Mouse (Mus musculus): ENCODE measurements around the gene Rdh13. TPM values are rescaled to one million over a fixed set of nuclear protein-coding genes. Genes with fewer than 3 reads are reported as not detected.

Gene Rdh13
- polyA plus RNA-seq, 1 experiment = not detected

GRCm38 (mm10) chr7:4473940-4474339 lies 28.5 kb upstream of the Rdh13 start:
- WGBS = 18% methylated on average over 19 of the region's 19 CpGs
- TF ChIP-seq CTCF (IDR thresholded peaks at IDR 0.05; ENCODE audit: insufficient read depth, low read depth, low read length) (no peak), POLR2A (IDR thresholded peaks at IDR 0.05; ENCODE audit: insufficient read depth, low read depth, low read length) (no peak)
- Histone ChIP-seq H3K4me3 (ENCODE audit: insufficient read depth, low read depth, low read length) (no peak overlapping the region), H3K4me1 (ENCODE audit: control insufficient read depth, insufficient read depth, low read length) (peaks cover 26% of the 10 kb centered on the region), H3K27ac (ENCODE audit: insufficient read depth, low read depth, low read length) (no peak overlapping the region)

DNA sequence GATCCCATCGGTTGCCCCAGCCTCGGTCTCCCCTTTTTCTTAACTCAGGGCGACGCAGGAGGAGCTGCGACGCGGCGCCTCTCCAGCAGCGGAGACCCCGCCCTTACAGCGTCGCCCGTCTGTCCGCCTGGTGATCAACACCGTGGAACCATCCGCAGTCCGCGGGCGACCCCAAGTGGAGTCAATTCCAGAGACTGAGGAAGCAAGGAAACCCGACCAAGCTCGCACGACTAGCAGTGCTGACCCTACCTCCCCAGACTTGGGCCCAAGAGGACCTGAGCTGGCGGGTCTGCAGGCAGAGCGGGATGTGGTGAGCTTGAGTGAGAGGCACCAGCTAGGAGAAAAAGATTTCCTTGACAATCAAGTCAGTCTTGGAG lies 25.7 kb upstream of the Rdh13 start:
- peak overlapping the region; percentile 50 for H3K4me3 ChIP-seq (ENCODE audit: insufficient read depth, low read depth, low read length)
- H3K4me1 ChIP-seq (ENCODE audit: control insufficient read depth, insufficient read depth, low read length) = peaks cover 14% of the 10 kb centered on the region
- 5% methylated on average over 24 of the region's 24 CpGs for WGBS
- TF ChIP-seq CTCF (IDR thresholded peaks at IDR 0.05; ENCODE audit: insufficient read depth, low read depth, low read length) = peak; percentile 80
- TF ChIP-seq POLR2A (IDR thresholded peaks at IDR 0.05; ENCODE audit: insufficient read depth, low read depth, low read length) = no peak
- H3K27ac ChIP-seq (ENCODE audit: insufficient read depth, low read depth, low read length) = no peak overlapping the region

GRCm38 (mm10) chr7:4470275-4471178 lies 25.1 kb upstream of the Rdh13 start:
- TF ChIP-seq CTCF (IDR thresholded peaks at IDR 0.05; ENCODE audit: insufficient read depth, low read depth, low read length) (no peak), POLR2A (IDR thresholded peaks at IDR 0.05; ENCODE audit: insufficient read depth, low read depth, low read length) (0 out of 2 replicates have a peak, but pooled peaks have one; percentile 14)
- 3% methylated on average over 35 of the region's 35 CpGs for WGBS
- no peak overlapping the region for H3K27ac ChIP-seq (ENCODE audit: insufficient read depth, low read depth, low read length)
- peak overlapping the region; percentile 50 for H3K4me3 ChIP-seq (ENCODE audit: insufficient read depth, low read depth, low read length)
- peaks cover 14% of the 10 kb centered on the region for H3K4me1 ChIP-seq (ENCODE audit: control insufficient read depth, insufficient read depth, low read length)

DNA sequence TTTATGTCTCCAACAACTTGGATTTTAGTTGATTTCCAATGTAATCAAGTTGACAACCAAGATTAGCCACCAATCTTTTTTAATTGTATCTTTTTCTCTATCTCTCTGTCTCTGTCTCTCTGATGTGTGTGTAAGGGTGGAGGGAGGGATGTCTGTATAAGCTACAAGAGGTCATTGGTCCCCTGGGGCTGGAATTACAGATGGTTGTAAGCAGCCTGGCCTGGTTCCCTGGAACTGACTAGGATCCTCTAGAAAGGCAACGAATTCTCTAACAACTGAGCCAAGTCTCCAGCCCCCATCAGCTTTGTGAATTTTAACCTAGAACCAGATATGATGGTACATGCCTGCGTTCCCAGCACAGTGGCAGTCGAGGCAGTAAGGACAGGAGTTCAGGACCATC lies 22.4 kb upstream of the Rdh13 start:
- no peak for TF ChIP-seq CTCF (IDR thresholded peaks at IDR 0.05; ENCODE audit: insufficient read depth, low read depth, low read length)
- TF ChIP-seq POLR2A (IDR thresholded peaks at IDR 0.05; ENCODE audit: insufficient read depth, low read depth, low read length) = no peak
- WGBS = 69% methylated on average over 3 of the region's 3 CpGs
- H3K4me1 ChIP-seq (ENCODE audit: control insufficient read depth, insufficient read depth, low read length) = peaks cover 14% of the 10 kb centered on the region
- no peak overlapping the region for H3K4me3 ChIP-seq (ENCODE audit: insufficient read depth, low read depth, low read length)
- no peak overlapping the region for H3K27ac ChIP-seq (ENCODE audit: insufficient read depth, low read depth, low read length)

GRCm38 (mm10) chr7:4464194-4464824 lies 18.9 kb upstream of the Rdh13 start:
- 16% methylated on average over 12 of the region's 12 CpGs for WGBS
- H3K4me1 ChIP-seq (ENCODE audit: control insufficient read depth, insufficient read depth, low read length) = peaks cover 3% of the 10 kb centered on the region
- TF ChIP-seq POLR2A (IDR thresholded peaks at IDR 0.05; ENCODE audit: insufficient read depth, low read depth, low read length) = no peak
- TF ChIP-seq CTCF (IDR thresholded peaks at IDR 0.05; ENCODE audit: insufficient read depth, low read depth, low read length) = no peak
- no peak overlapping the region for H3K27ac ChIP-seq (ENCODE audit: insufficient read depth, low read depth, low read length)
- no peak overlapping the region for H3K4me3 ChIP-seq (ENCODE audit: insufficient read depth, low read depth, low read length)

DNA sequence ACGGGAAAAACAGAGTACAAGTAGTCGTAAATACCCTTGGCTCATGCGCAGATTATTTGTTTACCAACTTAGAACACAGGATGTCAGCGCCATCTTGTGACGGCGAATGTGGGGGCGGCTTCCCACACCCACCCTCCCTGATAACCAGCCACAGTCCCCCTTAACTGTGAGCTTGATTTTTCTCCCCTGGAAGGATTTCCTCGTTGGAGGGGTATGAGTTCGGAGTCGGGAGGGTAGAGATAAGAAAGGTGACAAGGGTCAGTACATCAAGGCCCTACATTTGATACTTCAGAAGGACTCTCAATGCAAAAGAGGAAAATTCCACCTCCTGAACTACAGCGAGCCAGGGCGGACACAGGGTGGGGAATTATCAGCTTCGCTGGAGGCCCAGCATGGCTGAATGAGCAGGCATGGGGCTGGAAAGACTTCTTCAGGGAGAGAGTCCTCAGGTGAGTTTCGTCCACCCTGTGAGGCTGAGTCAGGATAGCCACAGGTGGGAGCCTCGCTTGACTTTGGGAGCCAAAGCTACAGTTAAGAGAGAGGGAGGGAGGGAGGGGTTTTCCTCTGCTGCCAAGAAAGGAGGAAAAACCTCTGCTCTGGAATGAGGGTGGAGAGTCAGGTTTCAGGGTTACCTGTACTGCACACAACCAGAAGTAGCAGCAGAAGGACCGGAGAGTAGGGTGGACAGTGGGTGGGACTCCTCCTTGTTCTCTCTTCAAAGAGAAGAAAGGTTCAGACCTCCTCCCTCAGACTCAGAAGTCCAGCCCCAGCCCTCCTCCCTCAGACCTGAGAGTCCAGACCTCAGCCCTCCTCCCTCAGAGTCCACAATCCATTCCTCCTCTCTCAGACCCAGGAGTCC lies 15.4 kb upstream of the Rdh13 start, which contains the start of gene Eps8l1:
TSS of gene Eps8l1 (plus strand) at position 99 of the 859 bp plus-strand sequence.
- Histone ChIP-seq H3K4me1 (ENCODE audit: control insufficient read depth, insufficient read depth, low read length) (peaks cover 3% of the 10 kb centered on the region), H3K4me3 (ENCODE audit: insufficient read depth, low read depth, low read length) (peak within 1 kb of the TSS; percentile 41), H3K27ac (ENCODE audit: insufficient read depth, low read depth, low read length) (peak within 1 kb of the TSS; percentile 45; the same call in 1 of the 2 replicates)
- TF ChIP-seq CTCF (IDR thresholded peaks at IDR 0.05; ENCODE audit: insufficient read depth, low read depth, low read length) (no peak), POLR2A (IDR thresholded peaks at IDR 0.05; ENCODE audit: insufficient read depth, low read depth, low read length) (no peak)
- WGBS = 65% methylated on average over 14 of the region's 16 CpGs

GRCm38 (mm10) chr7:4452644-4453043 lies 7.2 kb upstream of the Rdh13 start:
- WGBS = 41% methylated on average over 4 of the region's 4 CpGs
- H3K4me1 ChIP-seq (ENCODE audit: control insufficient read depth, insufficient read depth, low read length) = no peaks in the 10 kb centered on the region
- TF ChIP-seq CTCF (IDR thresholded peaks at IDR 0.05; ENCODE audit: insufficient read depth, low read depth, low read length) (no peak), POLR2A (IDR thresholded peaks at IDR 0.05; ENCODE audit: insufficient read depth, low read depth, low read length) (no peak)
- H3K4me3 ChIP-seq (ENCODE audit: insufficient read depth, low read depth, low read length) = no peak overlapping the region
- H3K27ac ChIP-seq (ENCODE audit: insufficient read depth, low read depth, low read length) = no peak overlapping the region

DNA sequence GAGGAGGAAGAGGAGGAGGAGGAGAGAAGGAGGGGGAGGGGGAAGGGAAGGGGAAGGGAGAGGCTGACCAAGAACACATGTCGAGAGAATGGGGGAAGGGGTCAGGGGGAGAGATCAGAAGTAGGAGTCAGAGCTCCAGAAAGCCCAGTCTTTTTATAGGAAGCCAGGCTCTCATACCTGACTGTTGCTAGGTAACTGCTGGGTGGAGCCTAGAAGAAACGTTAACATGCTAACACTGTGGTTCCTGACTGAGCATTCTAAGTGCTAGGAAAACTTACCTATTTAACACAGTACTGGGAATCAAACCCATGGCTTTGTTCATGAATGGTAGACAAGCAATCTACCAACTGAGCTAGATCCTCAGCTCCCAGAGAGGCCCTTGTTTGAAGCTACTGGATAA lies 3.8 kb upstream of the Rdh13 start:
- Histone ChIP-seq H3K4me3 (ENCODE audit: insufficient read depth, low read depth, low read length) (no peak overlapping the region), H3K4me1 (ENCODE audit: control insufficient read depth, insufficient read depth, low read length) (peaks cover under 1% of the 10 kb centered on the region; the same call in 1 of the 2 replicates), H3K27ac (ENCODE audit: insufficient read depth, low read depth, low read length) (no peak overlapping the region)
- TF ChIP-seq CTCF (IDR thresholded peaks at IDR 0.05; ENCODE audit: insufficient read depth, low read depth, low read length) (no peak), POLR2A (IDR thresholded peaks at IDR 0.05; ENCODE audit: insufficient read depth, low read depth, low read length) (no peak)
- WGBS = 12% methylated on average over 2 of the region's 2 CpGs

All from olfactory bulb, adult 2 months (tissue).